Mouse (Mus musculus) heart, embryonic 11.5 days (tissue): ENCODE results near the gene Rpl36al. TPM values are rescaled to one million over a fixed set of nuclear protein-coding genes. Genes with fewer than 3 reads are reported as not detected.

ENCODE experiments used
- ATAC-seq: fragments of 200-750 bp; cut with Nextera tagmentation; replicated peaks from 2 replicates; pipeline ENCODE4 v1.8.0; 2017; ENCODE audit warnings: moderate library complexity; ENCODE audit not compliant: insufficient number of reproducible peaks, low FRiP score, low TSS enrichment
- H3K27ac ChIP-seq: fragments of 300-500 bp; sonication (generic); 2 replicates; pipeline ENCODE4 v1.5.1; 2014; ENCODE audit warnings: mild to moderate bottlenecking, low read depth, low read length
- H3K27me3 ChIP-seq: fragments of 300-500 bp; sonication (generic); 2 replicates; pipeline ENCODE4 v1.6.1; 2014; ENCODE audit warnings: mild to moderate bottlenecking, low read length, mixed read lengths; ENCODE audit not compliant: control insufficient read depth, insufficient read depth
- H3K36me3 ChIP-seq: fragments of 300-500 bp; sonication (generic); 2 replicates; pipeline ENCODE4 v1.6.1; 2014; ENCODE audit warnings: mild to moderate bottlenecking, low read length, moderate library complexity, mixed read lengths; ENCODE audit not compliant: control insufficient read depth, insufficient read depth
- H3K4me1 ChIP-seq: fragments of 300-500 bp; sonication (generic); 2 replicates; pipeline ENCODE4 v1.6.1; 2014; ENCODE audit warnings: low read length; ENCODE audit not compliant: control insufficient read depth, insufficient read depth
- H3K4me2 ChIP-seq: fragments of 300-500 bp; sonication (generic); 2 replicates; pipeline ENCODE4 v1.6.1; 2014; ENCODE audit warnings: mild to moderate bottlenecking, moderate library complexity
- H3K4me3 ChIP-seq: fragments of 300-500 bp; sonication (generic); 2 replicates; pipeline ENCODE4 v1.5.1; 2014; ENCODE audit warnings: low read depth, low read length
- H3K9ac ChIP-seq: fragments of 300-500 bp; sonication (generic); 2 replicates; pipeline ENCODE4 v1.6.1; 2014; ENCODE audit warnings: mild to moderate bottlenecking, low read depth, low read length, moderate library complexity
- H3K9me3 ChIP-seq: fragments of 300-500 bp; sonication (generic); replicated peaks from 2 replicates; pipeline ENCODE4 v1.6.1; 2016; ENCODE audit warnings: low read length; ENCODE audit not compliant: control insufficient read depth
- WGBS: fragments of 180-500 bp; shearing (Covaris S2); extraction: QIAGEN DNeasy Blood & Tissue Kit; methylation state at CpG from one replicate; pipeline ENCODE4 v1.1.7; 2014; ENCODE audit not compliant: insufficient replicate concordance; 5-methylcytosine and 5-hydroxymethylcytosine counted together
- polyA plus RNA-seq: library from polyadenylated mRNA; unstranded; fragments of >200 nt; fragmentation: Nextera tagmentation; extraction: Ambion mirVana; gene quantifications from 2 replicates; pipeline ENCODE4 v1.2.1, GENCODE M21; 2014

The Rpl36al gene
- polyA plus RNA-seq, 1 experiment from 2014 or later = 559 TPM

DNA sequence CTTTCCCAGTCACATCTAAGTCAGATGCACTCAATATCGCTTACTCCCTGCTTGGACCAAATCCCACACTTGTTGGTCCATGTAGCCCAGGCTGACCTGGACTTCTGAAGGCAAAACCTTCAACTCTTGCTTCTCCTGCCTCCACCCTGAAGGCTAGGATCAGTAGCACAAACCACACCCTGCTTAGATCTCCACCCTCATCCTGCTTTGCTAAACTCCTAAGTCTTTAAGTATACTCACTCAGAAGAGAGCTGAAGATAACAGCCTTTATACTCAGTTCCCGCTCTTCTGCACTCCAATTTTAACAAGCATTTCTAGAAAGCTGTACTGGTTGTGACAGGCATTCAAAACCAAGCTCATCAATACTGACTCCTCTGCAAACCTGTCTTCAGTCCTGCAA lies 26.8 kb downstream of the Rpl36al start:
- Histone ChIP-seq H3K27ac (no peak overlapping the region), H3K9me3 (no peaks in the 10 kb centered on the region), H3K9ac (no peak overlapping the region), H3K36me3 (peaks cover 18% of the 10 kb centered on the region), H3K27me3 (no peaks in the 10 kb centered on the region), H3K4me3 (peak overlapping the region; percentile 79; the same call in 1 of the 2 replicates), H3K4me2 (peak overlapping the region; percentile 74), H3K4me1 (0 out of 2 replicates have a peak, but pooled peaks cover 3% of the 10 kb centered on the region)
- 91% methylated on average over 2 of the region's 2 CpGs for WGBS
- no peak for ATAC-seq

DNA sequence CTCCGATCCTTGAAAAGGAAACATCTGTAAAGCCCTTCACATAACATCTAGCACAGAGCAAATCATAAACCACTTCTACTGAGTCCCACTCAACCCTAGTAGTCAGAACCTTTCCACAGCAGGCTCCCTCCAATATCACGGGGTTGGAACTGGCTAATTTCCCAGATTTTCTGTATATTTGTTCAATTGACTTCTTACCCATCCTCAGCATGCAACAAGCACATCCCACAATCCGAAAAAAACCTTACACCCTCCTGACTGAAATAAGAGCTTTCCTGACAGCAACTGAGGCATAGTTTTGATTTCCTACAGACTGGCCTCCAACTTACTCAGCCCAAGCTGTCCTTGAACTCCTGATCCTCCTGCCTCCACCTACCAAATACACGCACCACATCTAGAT lies 27.4 kb downstream of the Rpl36al start:
- no peak overlapping the region for H3K4me3 ChIP-seq
- H3K27me3 ChIP-seq = no peaks in the 10 kb centered on the region
- 0 out of 2 replicates have a peak, but pooled peaks cover 3% of the 10 kb centered on the region for H3K4me1 ChIP-seq
- H3K4me2 ChIP-seq = no peak overlapping the region
- H3K36me3 ChIP-seq = peaks cover 18% of the 10 kb centered on the region
- no peak overlapping the region for H3K27ac ChIP-seq
- 81% methylated on average over 4 of the region's 4 CpGs for WGBS
- no peak overlapping the region for H3K9ac ChIP-seq
- no peak for ATAC-seq
- H3K9me3 ChIP-seq = no peaks in the 10 kb centered on the region

DNA sequence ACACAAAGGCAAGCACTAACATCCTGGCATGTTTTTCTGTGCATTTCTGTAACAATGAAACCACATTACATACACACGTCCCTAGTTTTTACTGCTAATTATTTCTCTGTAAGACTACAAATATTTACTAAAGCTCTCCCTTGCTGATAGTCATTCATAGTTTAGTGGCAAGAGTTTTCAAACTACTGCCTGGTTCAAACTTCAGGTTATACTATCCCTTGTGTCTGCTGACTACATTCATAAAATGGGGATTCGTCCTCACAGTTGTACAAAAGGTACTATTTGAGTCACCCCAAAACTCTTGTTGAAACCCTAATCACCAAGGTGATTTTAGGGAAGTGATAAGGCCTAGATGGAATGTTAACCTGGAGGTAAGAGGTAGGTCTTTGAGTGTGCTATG lies 28.0 kb downstream of the Rpl36al start:
- H3K9me3 ChIP-seq = no peaks in the 10 kb centered on the region
- 77% methylated on average over 2 of the region's 2 CpGs for WGBS
- H3K36me3 ChIP-seq = peaks cover 18% of the 10 kb centered on the region
- H3K9ac ChIP-seq = no peak overlapping the region
- no peak overlapping the region for H3K27ac ChIP-seq
- no peaks in the 10 kb centered on the region for H3K27me3 ChIP-seq
- no peak overlapping the region for H3K4me3 ChIP-seq
- H3K4me2 ChIP-seq = no peak overlapping the region
- 0 out of 2 replicates have a peak, but pooled peaks cover 3% of the 10 kb centered on the region for H3K4me1 ChIP-seq
- no peak for ATAC-seq

DNA sequence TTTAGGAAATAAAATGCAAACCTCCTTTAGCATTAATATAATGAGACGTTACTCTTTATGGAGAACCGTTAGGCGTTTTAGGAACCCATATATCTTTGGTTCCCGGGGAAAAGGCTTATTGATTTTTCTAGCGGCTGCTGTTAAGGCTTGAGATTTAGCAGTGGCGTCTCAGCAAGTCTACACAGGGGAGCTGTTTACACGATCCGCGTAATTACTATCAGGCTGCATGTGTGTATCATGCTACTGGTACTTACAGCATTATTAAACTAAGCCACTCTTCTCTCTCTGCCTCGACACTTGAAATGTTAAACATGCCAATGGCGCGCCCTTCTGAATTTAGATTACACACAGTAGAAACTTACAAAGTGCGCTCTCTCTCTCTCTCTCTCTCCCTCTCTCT lies 33.8 kb downstream of the Rpl36al start:
- no peak overlapping the region for H3K4me3 ChIP-seq
- WGBS = 78% methylated on average over 13 of the region's 13 CpGs
- H3K27me3 ChIP-seq = no peaks in the 10 kb centered on the region
- H3K4me1 ChIP-seq = 0 out of 2 replicates have a peak, but pooled peaks cover 3% of the 10 kb centered on the region
- H3K36me3 ChIP-seq = no peaks in the 10 kb centered on the region
- no peak overlapping the region for H3K27ac ChIP-seq
- H3K9me3 ChIP-seq = no peaks in the 10 kb centered on the region
- no peak overlapping the region for H3K4me2 ChIP-seq
- no peak for ATAC-seq
- H3K9ac ChIP-seq = no peak overlapping the region

DNA sequence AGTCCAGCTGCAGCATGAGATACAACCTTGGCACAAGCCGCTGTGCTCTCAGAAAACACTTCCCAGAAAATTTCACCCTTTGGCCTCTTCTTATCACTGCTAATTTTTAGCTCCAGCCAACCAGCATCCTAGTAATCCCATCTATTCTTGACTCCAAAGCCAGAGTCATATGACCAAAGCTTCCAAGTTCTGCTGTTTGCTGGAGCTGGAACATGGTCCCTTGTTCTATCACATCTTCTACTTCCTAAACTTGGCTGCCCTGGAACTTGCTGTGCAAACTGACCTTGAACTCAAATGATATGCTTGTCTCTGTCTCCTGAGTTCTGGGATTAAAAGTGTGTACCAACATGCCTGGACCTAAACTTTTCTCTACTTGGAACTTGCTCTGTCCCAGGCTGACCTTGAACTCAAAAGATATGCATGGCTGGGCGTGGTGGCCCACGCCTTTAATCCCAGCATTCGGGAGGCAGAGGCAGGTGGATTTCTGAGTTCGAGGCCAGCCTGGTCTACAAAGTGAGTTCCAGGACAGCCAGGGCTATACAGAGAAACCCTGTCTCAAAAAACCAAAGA lies 36.6 kb downstream of the Rpl36al start:
- Histone ChIP-seq H3K4me1 (0 out of 2 replicates have a peak, but pooled peaks cover 3% of the 10 kb centered on the region), H3K27me3 (no peaks in the 10 kb centered on the region), H3K4me3 (no peak overlapping the region), H3K4me2 (no peak overlapping the region), H3K27ac (no peak overlapping the region), H3K9me3 (no peaks in the 10 kb centered on the region), H3K9ac (no peak overlapping the region), H3K36me3 (no peaks in the 10 kb centered on the region)
- ATAC-seq = no peak
- WGBS = 78% methylated on average over 5 of the region's 5 CpGs

DNA sequence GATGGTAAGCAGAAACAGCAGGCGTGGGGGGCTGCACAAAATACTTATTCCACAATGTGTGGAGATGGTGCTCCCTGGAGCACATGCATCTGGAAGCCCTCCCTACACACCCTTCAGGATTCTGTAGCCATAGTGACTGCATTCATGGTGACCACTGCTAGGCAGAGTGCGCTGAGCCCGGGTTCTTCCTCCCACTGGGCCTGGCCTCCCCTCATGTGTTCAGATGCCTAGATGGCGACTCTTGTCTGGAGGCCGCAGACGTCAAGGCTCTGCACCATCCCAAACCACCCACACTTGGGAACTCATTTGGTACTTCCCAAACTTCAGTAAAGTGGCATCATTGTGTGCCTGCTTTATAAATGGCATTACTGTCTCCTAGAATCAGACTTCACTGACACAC lies 40.4 kb downstream of the Rpl36al start:
- Histone ChIP-seq H3K9me3 (no peaks in the 10 kb centered on the region), H3K4me3 (no peak overlapping the region), H3K4me2 (no peak overlapping the region), H3K27ac (no peak overlapping the region), H3K36me3 (no peaks in the 10 kb centered on the region), H3K27me3 (no peaks in the 10 kb centered on the region), H3K9ac (no peak overlapping the region), H3K4me1 (0 out of 2 replicates have a peak, but pooled peaks cover 3% of the 10 kb centered on the region)
- ATAC-seq = no peak
- WGBS = 81% methylated on average over 6 of the region's 6 CpGs

DNA sequence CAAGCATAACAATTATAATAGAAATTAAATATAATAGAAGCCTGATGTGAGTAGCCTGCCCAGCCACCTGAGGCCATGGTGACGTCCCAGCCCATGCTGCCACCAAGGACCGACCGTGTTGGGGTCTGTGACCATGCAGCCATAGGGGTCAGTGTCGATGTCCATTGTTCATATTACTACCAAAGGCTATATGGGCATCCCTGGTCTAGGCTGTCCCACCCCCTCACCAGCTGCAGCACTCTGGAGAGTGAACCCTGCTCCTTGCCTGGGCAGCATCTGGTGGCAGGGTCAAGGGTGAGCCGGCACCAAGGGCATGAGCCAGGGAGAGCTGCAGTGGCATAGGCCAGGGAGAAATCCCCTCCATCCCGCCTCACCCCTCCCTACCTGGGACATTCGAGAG lies 44.0 kb downstream of the Rpl36al start:
- H3K9ac ChIP-seq = no peak overlapping the region
- no peaks in the 10 kb centered on the region for H3K4me1 ChIP-seq
- H3K36me3 ChIP-seq = no peaks in the 10 kb centered on the region
- no peak for ATAC-seq
- H3K4me3 ChIP-seq = no peak overlapping the region
- no peak overlapping the region for H3K27ac ChIP-seq
- H3K27me3 ChIP-seq = no peaks in the 10 kb centered on the region
- no peaks in the 10 kb centered on the region for H3K9me3 ChIP-seq
- 79% methylated on average over 7 of the region's 7 CpGs for WGBS
- no peak overlapping the region for H3K4me2 ChIP-seq

DNA sequence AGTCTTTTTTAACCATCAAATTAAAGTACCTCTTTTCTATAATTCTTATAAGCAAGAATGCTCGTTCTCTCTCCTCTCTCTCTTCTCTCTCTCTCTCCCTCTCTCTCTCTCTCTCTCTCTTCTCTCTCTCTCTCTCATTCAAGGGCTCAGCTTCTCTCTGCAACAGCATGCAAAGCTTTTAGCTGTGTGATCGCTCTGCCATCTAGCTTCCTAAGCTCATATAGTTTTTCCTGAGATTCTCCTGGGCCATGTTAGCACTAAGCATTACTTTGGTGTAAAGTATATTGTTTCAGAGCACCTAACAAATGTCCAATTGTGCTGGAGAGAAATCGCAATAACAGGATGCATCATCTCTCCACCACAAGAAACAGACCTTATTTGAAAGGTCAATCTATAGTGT lies 44.7 kb downstream of the Rpl36al start:
- ATAC-seq = no peak
- 74% methylated on average over 3 of the region's 3 CpGs for WGBS
- no peak overlapping the region for H3K4me3 ChIP-seq

More for the DNA sequence above, 44.7 kb downstream of the Rpl36al start:
- H3K4me1 ChIP-seq = no peaks in the 10 kb centered on the region
- H3K27ac ChIP-seq = no peak overlapping the region
- H3K36me3 ChIP-seq = no peaks in the 10 kb centered on the region
- no peak overlapping the region for H3K4me2 ChIP-seq
- no peaks in the 10 kb centered on the region for H3K9me3 ChIP-seq
- no peaks in the 10 kb centered on the region for H3K27me3 ChIP-seq
- H3K9ac ChIP-seq = no peak overlapping the region
